ENCODE assay signal across 9 mouse cellular contexts in the genomic region with DNA sequence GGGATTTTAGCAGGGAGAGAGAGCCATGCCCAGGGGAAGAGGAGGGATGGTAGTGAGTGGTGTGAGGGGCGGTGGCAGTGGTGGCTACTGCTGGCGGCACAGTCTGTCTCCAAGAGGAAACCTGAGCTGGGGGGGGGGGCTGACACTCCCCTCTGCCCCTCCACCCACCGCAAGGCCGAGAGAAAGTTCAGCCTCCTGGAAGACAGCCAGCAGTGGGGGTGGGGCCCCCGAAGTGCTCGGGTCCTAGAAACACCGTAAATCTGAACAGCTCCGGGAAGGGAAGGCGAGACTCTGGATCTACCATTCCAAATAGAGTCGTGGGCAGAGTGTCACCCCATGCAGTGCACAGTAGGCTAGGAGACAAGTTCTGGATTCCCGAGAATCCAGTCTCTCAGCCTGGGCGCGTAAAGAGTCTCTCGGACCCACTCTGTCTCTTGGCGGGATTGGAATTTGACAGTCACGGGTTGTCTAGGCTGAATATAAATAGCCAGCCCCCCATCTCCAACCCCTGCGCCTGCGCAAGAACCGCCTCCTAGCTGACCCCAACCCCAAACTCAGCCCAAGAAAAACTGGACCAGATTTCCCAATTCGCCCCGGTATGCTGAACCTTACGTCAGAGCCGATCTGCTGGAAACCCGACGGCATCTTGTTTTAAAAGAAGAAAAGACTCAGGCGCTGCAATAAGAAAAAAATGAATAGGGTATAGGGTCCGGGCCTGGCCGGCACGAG. TPM values are rescaled to one million over a fixed set of nuclear protein-coding genes. Genes with fewer than 3 reads are reported as not detected.
DNase-seq lines count a peak whose midpoint lies in the region; ATAC-seq and TF ChIP-seq lines count a peak whose summit lies in the region.
"Had no signal": no experiment of that assay in that cellular context is flagged by ENCODE, and none has a peak within 500 bp of the region (broad histone marks: within the 10 kb centered on the region; RNA-seq: fewer than 3 reads in every experiment).

No protein-coding gene starts in this region.

- 3% methylated on average over 28 of the region's 29 CpGs for WGBS in hindbrain, embryonic 14.5 days
- WGBS in liver, adult 2 months: 28% methylated on average over 29 of the region's 29 CpGs

- H3K9me3 ChIP-seq in G1E (replicated peaks): no peaks in the 10 kb centered on the region
- H3K9me3 ChIP-seq in hindbrain, embryonic 14.5 days (ENCODE audit: control insufficient read depth, low read length): no peaks in the 10 kb centered on the region

- H3K79me2 ChIP-seq in liver, adult 2 months (ENCODE audit: control insufficient read depth, insufficient read depth, low read length): no peaks in the 10 kb centered on the region

- no peaks in the 10 kb centered on the region for H3K36me3 ChIP-seq in G1E (replicated peaks)
- no peaks in the 10 kb centered on the region; the same call in 1 of the 2 replicates for H3K36me3 ChIP-seq in hindbrain, embryonic 14.5 days (replicated peaks; ENCODE audit: control insufficient read depth, insufficient read depth)
- H3K36me3 ChIP-seq in liver, adult 2 months (ENCODE audit: control insufficient read depth, insufficient read depth, low read length): no peaks in the 10 kb centered on the region

- TF ChIP-seq POLR2A in liver, adult 2 months (IDR thresholded peaks at IDR 0.05; ENCODE audit: extremely low read depth, insufficient read depth, low read length): no peak

- no peak overlapping the region for H3K27ac ChIP-seq in hindbrain, embryonic 14.5 days
- H3K27ac ChIP-seq in liver, adult 2 months (replicated peaks; ENCODE audit: insufficient read depth, low read depth, low read length): no peak overlapping the region

- TF ChIP-seq CTCF in G1E (IDR thresholded peaks at IDR 0.05; ENCODE audit: low read depth, low read length): no peak
- TF ChIP-seq CTCF in liver, adult 2 months (IDR thresholded peaks at IDR 0.05; ENCODE audit: low read depth, low read length): no peak

- peaks cover 58% of the 10 kb centered on the region for H3K27me3 ChIP-seq in G1E (ENCODE audit: insufficient read depth, low read length)
- peaks cover 13% of the 10 kb centered on the region for H3K27me3 ChIP-seq in hindbrain, embryonic 14.5 days (ENCODE audit: control insufficient read depth, insufficient read depth, low read length)
- no peaks in the 10 kb centered on the region for H3K27me3 ChIP-seq in liver, adult 2 months (ENCODE audit: control insufficient read depth, insufficient read depth, low read length)

- peaks cover 41% of the 10 kb centered on the region for H3K4me1 ChIP-seq in G1E (ENCODE audit: insufficient read depth, low read depth, low read length)
- peaks cover 6% of the 10 kb centered on the region; the same call in 1 of the 2 replicates for H3K4me1 ChIP-seq in hindbrain, embryonic 14.5 days (replicated peaks; ENCODE audit: control insufficient read depth, insufficient read depth, low read length)
- H3K4me1 ChIP-seq in liver, adult 2 months (ENCODE audit: control insufficient read depth, insufficient read depth, low read length): peaks cover 3% of the 10 kb centered on the region; the same call in 1 of the 2 replicates

- H3K4me2 ChIP-seq in hindbrain, embryonic 14.5 days (replicated peaks): peak overlapping the region; percentile 58

- H3K9ac ChIP-seq in hindbrain, embryonic 14.5 days: peak overlapping the region; percentile 42; the same call in 1 of the 2 replicates
- H3K9ac ChIP-seq in liver, adult 2 months (ENCODE audit: low read depth, low read length): no peak overlapping the region

- peak overlapping the region; percentile 68; the same call in 1 of the 2 replicates for H3K4me3 ChIP-seq in G1E (ENCODE audit: low read depth, low read length)
- H3K4me3 ChIP-seq in hindbrain, embryonic 14.5 days (replicated peaks; ENCODE audit: low read length): peak overlapping the region; percentile 40
- H3K4me3 ChIP-seq in liver, adult 2 months (ENCODE audit: insufficient read depth, low read depth, low read length): peak overlapping the region; percentile 49; the same call in 1 of the 2 replicates

- no peak for DNase-seq in G1E (ENCODE audit: low spot score)
- DNase-seq in adrenal gland, postnatal 36 days: peak; percentile 62 to 80
- DNase-seq in gastrocnemius, adult 18-20 months (ENCODE audit: low spot score): peak; percentile 88
- peak; percentile 36 for DNase-seq in hindbrain, embryonic 14.5 days (ENCODE audit: low spot score)
- DNase-seq in liver, adult 2 months (ENCODE audit: extremely low read depth, low read depth, low spot score): no peak
- DNase-seq in skeletal muscle tissue, adult 2 months (ENCODE audit: low read depth, low spot score): peak; percentile 93
- DNase-seq in cerebellum, adult 18-20 months: no peak
- no peak for DNase-seq in right cerebral cortex, postnatal 14 days

- ATAC-seq in G1E (ENCODE audit: extremely low read depth, insufficient number of reproducible peaks, low FRiP score, poor library complexity, severe bottlenecking): no peak
- ATAC-seq in hindbrain, embryonic 14.5 days (ENCODE audit: low FRiP score): peak; percentile 35; the same call in 1 of the 2 replicates

RNA-seq across cellular contexts. Expression of gene Slc2a4, which starts 0.5 kb away (rescaled TPM):
- 0.39 and 10.6 TPM in 2 replicates for total RNA-seq in G1E (2014; fragmentation: Nextera tagmentation)
- total RNA-seq in G1E (2017): 0.06 and 0.16 TPM in 2 replicates
- polyA plus RNA-seq in G1E (2012): 0.16 TPM in 1 of 2 replicates, not detected in the other
- 10 to 100 TPM; 60.2 to 90.0 TPM for total RNA-seq in adrenal gland, postnatal 36 days (2021)
- 100 to 1,000 TPM; 424 to 439 TPM for total RNA-seq in gastrocnemius, adult 18-20 months (2021)
- 2.2 and 2.3 TPM in 2 replicates for polyA plus RNA-seq in hindbrain, embryonic 14.5 days (2014; fragmentation: Nextera tagmentation; extraction: Ambion mirVana)
- 0.60 and 0.83 TPM in 2 replicates for total RNA-seq in liver, adult 2 months (2014; rRNA removed)
- polyA plus RNA-seq in liver, adult 2 months (2012; rRNA removed): 0.39 and 0.58 TPM in 2 replicates

RNA-seq across cellular contexts. Expression of gene Ybx2, which starts 11.9 kb away (rescaled TPM):
- total RNA-seq in G1E (2014; fragmentation: Nextera tagmentation) (1.4 and 1.6 TPM in 2 replicates), G1E (2017) (0.23 TPM in 1 of 2 replicates, not detected in the other)
- polyA plus RNA-seq in G1E (2012): 0.04 TPM in 1 of 2 replicates, not detected in the other
- total RNA-seq in adrenal gland, postnatal 36 days (2021): 10 to 100 TPM; 11.5 to 11.8 TPM
- 10 to 100 TPM in 1 of 2 experiments, 1 to 10 TPM in 1; 9.3 to 11.4 TPM for total RNA-seq in gastrocnemius, adult 18-20 months (2021)
- 7.1 and 7.3 TPM in 2 replicates for polyA plus RNA-seq in hindbrain, embryonic 14.5 days (2014; fragmentation: Nextera tagmentation; extraction: Ambion mirVana)
- total RNA-seq in liver, adult 2 months (2014; rRNA removed): not detected in 2 replicates
- 0.20 TPM in 1 of 2 replicates, not detected in the other for polyA plus RNA-seq in liver, adult 2 months (2012; rRNA removed)
- total RNA-seq: common myeloid progenitor, adult 5-6 weeks had no signal

RNA-seq across cellular contexts. Expression of gene Cldn7, which starts 17.1 kb away (rescaled TPM):
- total RNA-seq in G1E (2014; fragmentation: Nextera tagmentation) (not detected in 2 replicates), G1E (2017) (not detected in 2 replicates)
- not detected in 2 replicates for polyA plus RNA-seq in G1E (2012)
- total RNA-seq in adrenal gland, postnatal 36 days (2021): 1 to 10 TPM in 1 of 2 experiments, not detected in 1; 1.2 TPM
- total RNA-seq in gastrocnemius, adult 18-20 months (2021): not detected
- polyA plus RNA-seq in hindbrain, embryonic 14.5 days (2014; fragmentation: Nextera tagmentation; extraction: Ambion mirVana): 0.32 and 0.47 TPM in 2 replicates
- 0.20 and 0.37 TPM in 2 replicates for total RNA-seq in liver, adult 2 months (2014; rRNA removed)
- polyA plus RNA-seq in liver, adult 2 months (2012; rRNA removed): 0.26 and 0.46 TPM in 2 replicates
- total RNA-seq: common myeloid progenitor, adult 5-6 weeks had no signal

RNA-seq across cellular contexts. Expression of gene Eif5a, which starts 25.7 kb away (rescaled TPM):
- total RNA-seq in G1E (2014; fragmentation: Nextera tagmentation) (1,285 and 1,536 TPM in 2 replicates), G1E (2017) (763 and 764 TPM in 2 replicates)
- 2,879 and 2,909 TPM in 2 replicates for polyA plus RNA-seq in G1E (2012)
- total RNA-seq in adrenal gland, postnatal 36 days (2021): 100 to 1,000 TPM; 619 to 640 TPM
- total RNA-seq in gastrocnemius, adult 18-20 months (2021): 100 to 1,000 TPM; 408 to 425 TPM
- 1,061 and 1,077 TPM in 2 replicates for polyA plus RNA-seq in hindbrain, embryonic 14.5 days (2014; fragmentation: Nextera tagmentation; extraction: Ambion mirVana)
- 321 and 404 TPM in 2 replicates for total RNA-seq in liver, adult 2 months (2014; rRNA removed)
- 374 and 408 TPM in 2 replicates for polyA plus RNA-seq in liver, adult 2 months (2012; rRNA removed)

RNA-seq across cellular contexts. Expression of gene Ctdnep1, which starts 33.5 kb away (rescaled TPM):
- 164 and 177 TPM in 2 replicates for total RNA-seq in G1E (2014; fragmentation: Nextera tagmentation)
- 36.2 and 37.4 TPM in 2 replicates for total RNA-seq in G1E (2017)
- 227 and 274 TPM in 2 replicates for polyA plus RNA-seq in G1E (2012)
- total RNA-seq in adrenal gland, postnatal 36 days (2021): 100 to 1,000 TPM; 112 to 132 TPM
- total RNA-seq in gastrocnemius, adult 18-20 months (2021): 100 to 1,000 TPM; 222 to 237 TPM
- polyA plus RNA-seq in hindbrain, embryonic 14.5 days (2014; fragmentation: Nextera tagmentation; extraction: Ambion mirVana): 25.5 and 29.4 TPM in 2 replicates
- 6.6 and 13.4 TPM in 2 replicates for total RNA-seq in liver, adult 2 months (2014; rRNA removed)
- 39.1 and 45.3 TPM in 2 replicates for polyA plus RNA-seq in liver, adult 2 months (2012; rRNA removed)

Comparison
In these comparisons a context has a peak if more than half of its experiments do, and no peak if none do; other contexts are left out.
1. DNase-seq: peak in adrenal gland, postnatal 36 days (2 of 2), gastrocnemius, adult 18-20 months (single experiment), hindbrain, embryonic 14.5 days (single experiment) and skeletal muscle tissue, adult 2 months (single experiment); none in G1E (single experiment), liver, adult 2 months (single experiment), cerebellum, adult 18-20 months (0 of 2) and right cerebral cortex, postnatal 14 days (single experiment).
2. RNA of gene Slc2a4, which starts 0.5 kb away (total RNA-seq): 424 to 439 TPM in gastrocnemius, adult 18-20 months and 60.2 to 90.0 TPM in adrenal gland, postnatal 36 days; 0.06 to 10.6 TPM in G1E and 0.60 to 0.83 TPM in liver, adult 2 months; every median in the first group is over 4 times any median in the second.
3. Peak in every context shown above with its lines, with median percentiles within 50 percentile points of each other: H3K4me3 ChIP-seq.